Mouse (Mus musculus) lung, embryonic 15.5 days (tissue): ENCODE data around the gene Thsd7a. TPM values are rescaled to one million over a fixed set of nuclear protein-coding genes. Genes with fewer than 3 reads are reported as not detected.

Experiments
- ATAC-seq: fragments of 200-750 bp; cut with Nextera tagmentation; 2 replicates; pipeline ENCODE4 v1.8.0; 2017; ENCODE audit warnings: moderate number of reproducible peaks, borderline replicate concordance; ENCODE audit not compliant: low FRiP score, low TSS enrichment; ENCODE audit errors: extremely low read depth
- H3K27ac ChIP-seq: fragments of 300-500 bp; sonication (generic); 2 replicates; pipeline ENCODE4 v1.5.1; 2015; ENCODE audit warnings: moderate library complexity, mild to moderate bottlenecking, inconsistent platforms
- H3K27me3 ChIP-seq: fragments of 300-500 bp; sonication (generic); 2 replicates; pipeline ENCODE4 v1.6.1; 2015; ENCODE audit warnings: inconsistent platforms
- H3K36me3 ChIP-seq: fragments of 300-500 bp; sonication (generic); 2 replicates; pipeline ENCODE4 v1.6.1; 2015; ENCODE audit warnings: inconsistent platforms
- H3K4me1 ChIP-seq: fragments of 300-500 bp; sonication (generic); 2 replicates; pipeline ENCODE4 v1.6.1; 2015; ENCODE audit warnings: inconsistent platforms
- H3K4me2 ChIP-seq: fragments of 300-500 bp; sonication (generic); 2 replicates; pipeline ENCODE4 v1.6.1; 2015; ENCODE audit warnings: inconsistent platforms, mild to moderate bottlenecking, moderate library complexity
- H3K4me3 ChIP-seq: fragments of 300-500 bp; sonication (generic); 2 replicates; pipeline ENCODE4 v1.5.1; 2015; ENCODE audit warnings: mild to moderate bottlenecking, inconsistent platforms
- H3K9ac ChIP-seq: fragments of 300-500 bp; sonication (generic); 2 replicates; pipeline ENCODE4 v1.6.1; 2015; ENCODE audit warnings: inconsistent platforms
- H3K9me3 ChIP-seq: fragments of 300-500 bp; sonication (generic); 2 replicates; pipeline ENCODE4 v1.6.1; 2016; ENCODE audit warnings: inconsistent platforms
- WGBS: fragments of 180-500 bp; shearing (Covaris S2); methylation state at CpG from one replicate; pipeline ENCODE4 v1.1.7; 2015; 5-methylcytosine and 5-hydroxymethylcytosine counted together
- polyA plus RNA-seq: library from polyadenylated mRNA; unstranded; fragments of >200 nt; fragmentation: Nextera tagmentation; extraction: Ambion mirVana; gene quantifications from 2 replicates; pipeline ENCODE4 v1.2.1, GENCODE M21; 2015

Gene Thsd7a
- 1.2 and 2.3 TPM in 2 replicates for polyA plus RNA-seq

DNA sequence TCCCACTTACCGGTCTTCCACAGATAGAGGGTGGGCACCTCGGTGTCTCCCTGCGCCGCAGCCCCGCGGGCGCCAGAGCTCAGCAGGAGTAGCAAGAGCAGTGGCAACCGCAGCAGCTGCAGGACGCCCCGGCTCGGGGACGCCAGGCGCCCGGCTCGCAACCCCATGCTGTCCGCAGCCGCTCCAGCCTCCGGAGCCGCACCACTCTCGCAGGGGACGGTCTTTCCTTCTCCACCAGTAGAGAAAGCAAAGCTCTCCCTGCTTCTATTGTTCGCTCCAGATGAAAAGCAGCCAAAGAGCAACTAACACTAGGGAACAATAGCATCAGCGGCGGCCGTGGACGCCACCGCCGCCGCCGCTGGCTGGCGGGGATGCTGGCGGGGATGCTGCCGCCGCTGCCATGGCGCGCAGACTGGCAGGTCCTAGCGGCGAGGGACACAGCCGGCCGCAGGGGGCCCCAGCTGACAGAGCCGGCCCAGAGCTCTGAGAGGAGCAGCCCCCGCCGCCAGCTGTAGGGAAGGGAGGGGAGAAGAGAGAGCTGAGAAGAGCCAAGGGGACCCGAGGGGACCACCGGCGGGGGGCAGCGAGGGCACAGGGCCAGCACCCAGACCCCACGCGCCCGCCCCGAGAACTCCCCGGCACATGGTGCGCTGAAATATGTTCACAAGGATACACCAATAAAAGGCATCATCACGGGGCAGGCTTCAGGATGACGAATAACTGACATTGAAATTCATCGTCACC is at the start of gene Thsd7a:
Gene Thsd7a (minus strand): TSS at position 624 of the 744 bp plus-strand sequence.
- ATAC-seq, result peak; percentile 92

DNA sequence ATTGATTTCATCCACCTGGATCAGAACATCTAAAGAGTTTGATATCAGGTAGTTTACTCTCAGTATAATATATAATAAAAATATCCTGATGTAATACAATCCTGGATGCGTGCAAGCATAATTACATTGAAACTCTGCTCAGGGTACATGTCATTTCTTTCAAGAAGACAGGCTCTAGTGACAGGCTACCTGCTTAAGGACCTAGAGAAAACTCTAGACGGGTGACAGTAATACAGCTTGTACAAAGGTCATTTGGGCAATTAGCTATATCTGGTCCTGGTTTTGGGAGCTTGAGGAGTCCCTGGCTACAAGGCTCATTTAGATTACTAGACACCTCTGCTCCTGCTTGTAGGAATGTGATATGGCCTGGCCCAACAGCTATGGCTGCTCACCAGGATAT is 37.9 kb upstream of the Thsd7a start:
- 59% methylated on average over 2 of the region's 2 CpGs for WGBS
- H3K27me3 ChIP-seq, result no peaks in the 10 kb centered on the region
- H3K36me3 ChIP-seq, result no peaks in the 10 kb centered on the region
- H3K27ac ChIP-seq, result no peak overlapping the region
- no peaks in the 10 kb centered on the region for H3K4me1 ChIP-seq
- H3K9ac ChIP-seq, result no peak overlapping the region
- ATAC-seq, result no peak
- H3K4me2 ChIP-seq, result no peak overlapping the region
- H3K9me3 ChIP-seq, result no peaks in the 10 kb centered on the region
- no peak overlapping the region for H3K4me3 ChIP-seq

More for the DNA sequence above, at the start of gene Thsd7a:
- WGBS, result under 1% methylated on average over 56 of the region's 56 CpGs
- peaks cover 9% of the 10 kb centered on the region for H3K27me3 ChIP-seq
- no peaks in the 10 kb centered on the region for H3K36me3 ChIP-seq
- peaks cover 5% of the 10 kb centered on the region; the same call in 1 of the 2 replicates for H3K4me1 ChIP-seq
- H3K27ac ChIP-seq, result peak within 1 kb of the TSS; percentile 30; the same call in 1 of the 2 replicates
- H3K9me3 ChIP-seq, result no peaks in the 10 kb centered on the region
- H3K4me3 ChIP-seq, result peak within 1 kb of the TSS; percentile 57
- peak within 1 kb of the TSS; percentile 88 for H3K4me2 ChIP-seq
- peak within 1 kb of the TSS; percentile 33 for H3K9ac ChIP-seq

DNA sequence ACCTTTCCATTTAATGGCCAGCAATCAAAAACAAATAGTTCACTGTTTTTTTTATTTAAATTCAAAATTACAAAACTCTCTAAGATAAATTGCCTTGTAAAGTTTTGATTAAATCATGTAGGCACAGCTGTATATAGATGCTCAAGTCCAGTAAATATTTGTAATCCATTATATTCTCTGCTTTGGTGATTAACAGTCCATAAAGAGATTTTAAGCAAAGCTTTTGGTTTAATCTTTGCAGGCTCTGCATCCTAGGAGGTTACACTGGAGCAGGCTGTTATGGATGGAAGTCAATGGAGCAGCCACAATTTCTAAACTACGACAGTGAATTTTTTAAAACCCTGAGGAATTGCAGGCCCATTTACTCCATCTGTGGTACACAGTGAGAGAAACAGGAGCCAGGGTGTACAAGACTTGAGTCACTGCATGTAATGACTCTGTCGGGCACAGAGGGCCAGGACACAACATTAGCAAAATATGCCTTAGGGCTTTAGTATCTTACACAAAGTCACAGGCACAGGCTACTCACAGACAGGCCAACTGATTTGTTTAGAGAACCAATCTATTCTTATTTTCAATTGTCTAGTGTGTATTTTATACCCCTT is 37.3 kb upstream of the Thsd7a start:
- no peak overlapping the region for H3K27ac ChIP-seq
- H3K9ac ChIP-seq, result no peak overlapping the region
- H3K4me1 ChIP-seq, result no peaks in the 10 kb centered on the region
- no peaks in the 10 kb centered on the region for H3K36me3 ChIP-seq
- H3K9me3 ChIP-seq, result no peaks in the 10 kb centered on the region
- H3K4me2 ChIP-seq, result no peak overlapping the region
- H3K4me3 ChIP-seq, result no peak overlapping the region
- WGBS, result 77% methylated on average over 2 of the region's 2 CpGs
- H3K27me3 ChIP-seq, result no peaks in the 10 kb centered on the region
- ATAC-seq, result no peak

DNA sequence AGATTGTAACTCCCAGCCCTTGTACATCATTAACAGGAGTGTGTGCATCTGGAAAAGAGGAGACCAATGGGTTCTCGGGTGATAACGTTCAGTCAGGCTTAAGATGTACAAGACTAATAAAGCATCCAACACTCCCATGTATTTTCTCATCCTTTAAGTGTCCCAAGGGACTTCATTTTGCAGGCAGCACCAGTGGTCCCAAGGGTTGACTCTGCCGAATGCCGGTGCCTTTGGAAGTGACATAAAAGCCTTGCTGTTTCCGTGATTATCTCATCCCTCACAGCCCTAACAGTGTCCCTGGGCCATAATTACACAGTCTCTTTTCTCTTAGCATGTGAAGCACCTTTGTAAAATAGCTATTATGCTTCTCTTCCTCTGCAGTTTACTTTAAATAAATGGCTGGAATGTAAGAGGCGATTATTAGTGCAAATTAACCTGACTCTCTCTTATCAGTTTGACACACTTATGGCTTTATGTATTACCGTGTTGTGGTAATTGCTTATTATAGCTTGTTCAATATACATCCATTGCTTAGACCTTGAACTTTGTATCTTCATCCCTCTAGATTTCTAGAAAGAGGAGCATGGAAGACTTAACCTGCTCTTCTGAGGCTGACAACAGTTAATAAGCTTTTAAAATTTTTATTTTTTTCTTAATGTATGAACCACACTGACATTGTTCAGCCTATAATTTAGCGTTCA is 35.9 kb upstream of the Thsd7a start:
- WGBS, result 82% methylated on average over 8 of the region's 8 CpGs
- no peaks in the 10 kb centered on the region for H3K9me3 ChIP-seq
- no peak overlapping the region for H3K4me2 ChIP-seq
- ATAC-seq, result no peak
- H3K9ac ChIP-seq, result no peak overlapping the region
- H3K27me3 ChIP-seq, result no peaks in the 10 kb centered on the region
- no peak overlapping the region for H3K4me3 ChIP-seq
- H3K4me1 ChIP-seq, result no peaks in the 10 kb centered on the region
- H3K27ac ChIP-seq, result no peak overlapping the region
- no peaks in the 10 kb centered on the region for H3K36me3 ChIP-seq

DNA sequence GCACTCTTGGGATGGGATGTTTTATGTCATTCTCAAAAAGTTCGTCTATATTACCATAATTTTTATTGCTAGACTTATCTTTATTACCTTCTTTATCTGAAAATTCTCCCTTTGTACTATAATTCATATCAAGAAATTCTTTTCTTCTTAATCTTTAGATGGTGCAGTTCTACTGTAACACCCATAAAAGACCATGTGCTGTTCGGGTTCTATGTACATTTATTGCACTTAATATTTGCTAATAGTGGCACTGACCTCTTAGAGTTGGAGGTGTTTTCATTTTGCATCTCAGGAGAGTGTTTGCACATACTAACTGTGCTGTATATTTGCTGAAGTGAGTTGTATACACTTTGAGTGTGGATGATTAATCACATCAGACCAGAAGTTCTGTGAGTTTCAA is 23.6 kb upstream of the Thsd7a start:
- no peak overlapping the region for H3K9ac ChIP-seq
- H3K9me3 ChIP-seq, result no peaks in the 10 kb centered on the region
- no peak overlapping the region for H3K4me2 ChIP-seq
- H3K4me1 ChIP-seq, result no peaks in the 10 kb centered on the region
- H3K27ac ChIP-seq, result no peak overlapping the region
- H3K27me3 ChIP-seq, result no peaks in the 10 kb centered on the region
- H3K36me3 ChIP-seq, result no peaks in the 10 kb centered on the region
- no peak for ATAC-seq
- 41% methylated on average over 2 of the region's 2 CpGs for WGBS
- H3K4me3 ChIP-seq, result no peak overlapping the region

DNA sequence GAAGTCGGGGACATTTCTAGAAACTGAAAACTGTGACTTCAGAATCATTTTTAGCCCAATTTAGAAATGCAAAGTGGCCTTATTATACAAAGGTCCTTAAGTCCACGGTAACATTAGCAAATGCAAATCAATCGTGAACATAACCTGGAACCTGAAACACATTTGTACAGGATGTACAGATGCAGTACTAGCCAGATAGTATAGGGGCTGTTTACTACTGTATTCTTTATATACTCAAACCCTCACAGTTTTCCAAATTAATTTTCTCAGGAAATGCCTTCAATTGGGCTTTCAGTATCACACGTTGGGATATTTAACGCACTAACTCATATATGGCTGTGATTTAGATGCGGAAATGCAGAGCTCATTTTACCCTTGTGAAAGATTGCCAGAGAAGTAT is 16.0 kb upstream of the Thsd7a start:
- no peaks in the 10 kb centered on the region for H3K36me3 ChIP-seq
- no peak overlapping the region for H3K9ac ChIP-seq
- no peak overlapping the region for H3K4me2 ChIP-seq
- no peak overlapping the region for H3K27ac ChIP-seq
- H3K9me3 ChIP-seq, result no peaks in the 10 kb centered on the region
- no peaks in the 10 kb centered on the region for H3K27me3 ChIP-seq
- H3K4me1 ChIP-seq, result no peaks in the 10 kb centered on the region
- 76% methylated on average over 6 of the region's 6 CpGs for WGBS
- no peak overlapping the region for H3K4me3 ChIP-seq
- no peak for ATAC-seq

DNA sequence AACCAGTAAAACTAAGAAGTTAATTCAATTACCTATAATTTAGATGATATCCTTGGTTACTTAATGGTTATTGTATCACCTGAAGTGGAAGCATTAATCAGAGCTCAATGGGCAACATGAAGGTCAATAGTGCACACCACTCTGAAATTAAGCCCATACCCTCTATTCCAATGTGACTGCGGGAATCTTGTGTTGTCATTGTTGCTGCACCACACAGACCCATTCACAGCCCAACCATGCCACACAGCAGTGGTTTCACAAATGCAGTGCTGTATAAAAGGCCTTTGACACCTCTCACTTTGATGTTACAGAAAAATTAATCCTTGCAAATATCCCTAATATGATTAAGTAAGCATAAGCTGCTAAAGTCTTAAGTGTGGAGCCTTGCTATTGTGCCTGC is 15.4 kb upstream of the Thsd7a start:
- H3K36me3 ChIP-seq, result no peaks in the 10 kb centered on the region
- no peak for ATAC-seq
- no peak overlapping the region for H3K9ac ChIP-seq
- H3K9me3 ChIP-seq, result no peaks in the 10 kb centered on the region
- H3K4me1 ChIP-seq, result no peaks in the 10 kb centered on the region
- H3K27me3 ChIP-seq, result no peaks in the 10 kb centered on the region
- H3K4me3 ChIP-seq, result no peak overlapping the region
- no peak overlapping the region for H3K4me2 ChIP-seq
- H3K27ac ChIP-seq, result no peak overlapping the region
- WGBS, result 84% methylated on average over 1 of the region's 1 CpGs

DNA sequence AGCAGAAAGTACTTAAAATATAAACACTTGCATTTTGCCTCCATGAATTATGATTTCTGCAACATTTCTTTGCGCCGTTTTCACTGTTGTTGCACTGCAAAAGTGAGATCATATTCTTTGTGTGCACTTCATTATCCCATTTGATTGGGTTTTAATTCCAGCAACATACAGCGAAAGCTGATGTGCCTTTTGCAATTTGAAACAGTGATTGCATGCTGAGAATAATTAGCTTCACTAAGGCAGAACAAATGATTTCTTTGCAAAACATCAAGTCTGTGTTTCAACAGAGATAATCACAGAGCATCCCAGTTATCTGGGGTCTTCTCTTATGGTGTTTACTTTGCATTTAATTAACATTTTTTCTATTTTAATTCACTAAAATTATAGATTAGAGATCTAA is 14.6 kb upstream of the Thsd7a start:
- ATAC-seq, result no peak
- H3K36me3 ChIP-seq, result no peaks in the 10 kb centered on the region
- WGBS, result 91% methylated on average over 3 of the region's 3 CpGs

DNA sequence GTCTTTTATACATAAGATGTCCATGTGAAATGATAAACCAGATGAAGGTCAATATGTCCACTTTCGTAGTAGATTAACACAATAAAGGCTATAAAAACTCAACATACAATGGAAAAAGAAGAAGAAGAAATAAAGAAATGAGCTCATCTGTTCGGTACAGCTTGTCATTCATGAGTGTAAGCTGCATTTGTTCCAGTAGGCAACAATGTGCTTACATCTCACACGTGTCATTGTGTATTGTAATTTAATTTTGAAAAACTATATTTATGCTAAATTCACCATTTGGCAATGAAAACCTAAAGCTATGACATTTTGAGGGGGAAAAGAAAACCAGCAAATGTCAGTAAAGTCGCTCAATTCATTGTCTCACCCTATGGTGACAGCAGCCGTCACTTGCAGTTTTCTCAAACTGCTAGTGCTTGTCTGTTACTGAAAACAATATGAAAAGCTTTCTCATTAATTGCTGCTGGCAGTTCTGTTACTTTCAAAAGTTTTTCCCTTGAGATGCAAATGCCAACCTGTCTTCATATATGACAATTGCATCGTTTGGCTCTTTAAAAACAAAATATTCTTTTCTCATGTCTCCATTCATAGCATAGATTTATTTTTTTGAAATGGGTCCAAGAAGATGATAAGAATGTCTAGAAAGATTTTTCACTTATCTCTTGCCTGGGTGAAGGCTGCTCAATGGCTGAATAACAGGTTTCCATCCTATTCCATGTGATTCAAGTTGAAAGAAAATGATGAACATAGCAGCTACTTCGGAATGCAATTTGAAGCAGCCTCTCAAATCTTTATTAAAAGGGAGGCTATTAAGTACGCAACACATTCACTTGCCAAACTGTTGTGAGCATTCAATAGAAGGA is 10.4 kb upstream of the Thsd7a start:
- Histone ChIP-seq H3K27me3 (no peaks in the 10 kb centered on the region), H3K4me2 (no peak overlapping the region), H3K27ac (no peak overlapping the region), H3K9me3 (no peaks in the 10 kb centered on the region; the same call in 1 of the 2 replicates), H3K4me1 (no peaks in the 10 kb centered on the region), H3K4me3 (no peak overlapping the region), H3K36me3 (no peaks in the 10 kb centered on the region), H3K9ac (no peak overlapping the region)
- ATAC-seq, result no peak
- whole genome bisulfite sequencing, result 79% methylated on average over 8 of the region's 8 CpGs

More for the DNA sequence above, 14.6 kb upstream of the Thsd7a start:
- Histone ChIP-seq H3K27ac (no peak overlapping the region), H3K4me1 (no peaks in the 10 kb centered on the region), H3K9ac (no peak overlapping the region), H3K27me3 (no peaks in the 10 kb centered on the region), H3K4me3 (no peak overlapping the region), H3K9me3 (no peaks in the 10 kb centered on the region), H3K4me2 (no peak overlapping the region)

DNA sequence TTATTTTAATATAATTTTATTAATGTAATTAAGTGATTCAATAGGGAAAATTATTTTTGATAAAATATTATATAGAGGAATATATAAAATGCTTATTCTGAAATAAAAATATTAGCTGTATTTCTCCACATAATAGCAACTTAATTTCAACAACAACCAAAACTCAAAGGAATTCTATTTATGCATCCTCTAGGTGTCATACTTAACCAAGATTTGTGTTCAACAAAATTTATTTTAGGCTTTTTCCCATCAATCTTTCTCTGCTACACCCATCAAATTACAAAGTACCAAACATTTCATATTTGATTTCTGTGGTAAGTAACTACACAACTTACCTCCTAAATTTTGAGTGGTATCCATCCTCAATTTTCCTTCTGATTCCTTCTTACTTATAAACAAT is 3.1 kb upstream of the Thsd7a start:
- no peak overlapping the region for H3K4me3 ChIP-seq
- H3K9me3 ChIP-seq, result no peaks in the 10 kb centered on the region; the same call in 1 of the 2 replicates
- no peak overlapping the region for H3K27ac ChIP-seq
- H3K4me1 ChIP-seq, result peaks cover 5% of the 10 kb centered on the region; the same call in 1 of the 2 replicates
- ATAC-seq, result no peak
- no peak overlapping the region for H3K4me2 ChIP-seq
- H3K36me3 ChIP-seq, result no peaks in the 10 kb centered on the region
- no peak overlapping the region for H3K9ac ChIP-seq
- H3K27me3 ChIP-seq, result peaks cover 6% of the 10 kb centered on the region; the same call in 1 of the 2 replicates

DNA sequence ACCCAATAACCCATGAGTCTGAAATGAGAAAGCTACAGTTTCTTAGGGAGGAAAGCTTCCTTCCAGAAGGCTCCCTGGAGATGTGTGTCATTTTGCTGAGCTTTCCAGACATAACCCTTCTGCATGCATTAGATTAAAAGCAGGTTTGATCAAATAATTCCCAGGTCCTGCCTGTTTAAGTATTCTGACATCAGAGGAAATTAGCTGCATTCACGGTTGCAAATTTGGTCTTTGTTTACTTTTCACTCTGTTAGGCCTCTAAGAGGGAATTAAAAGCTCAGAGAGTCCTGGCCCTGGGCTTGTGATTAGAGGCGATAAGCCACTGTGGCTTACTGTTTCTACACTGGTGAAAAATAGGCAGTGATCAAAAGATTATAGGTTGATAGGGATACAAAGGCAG is 1.2 kb upstream of the Thsd7a start:
- H3K4me2 ChIP-seq, result no peak overlapping the region
- no peak for ATAC-seq

More for the DNA sequence above, 1.2 kb upstream of the Thsd7a start:
- H3K36me3 ChIP-seq, result no peaks in the 10 kb centered on the region
- H3K4me3 ChIP-seq, result no peak overlapping the region
- H3K9me3 ChIP-seq, result no peaks in the 10 kb centered on the region
- 22% methylated on average over 2 of the region's 2 CpGs for WGBS
- H3K9ac ChIP-seq, result no peak overlapping the region
- H3K27ac ChIP-seq, result no peak overlapping the region
- peaks cover 9% of the 10 kb centered on the region for H3K27me3 ChIP-seq
- H3K4me1 ChIP-seq, result peaks cover 5% of the 10 kb centered on the region; the same call in 1 of the 2 replicates
